Mouse (Mus musculus): ENCODE measurements around the gene Tbc1d21. TPM values are rescaled to one million over a fixed set of nuclear protein-coding genes. Genes with fewer than 3 reads are reported as not detected.

The Tbc1d21 gene
- total RNA-seq, 1 experiment from 2014 or later, result not detected

Other genes with a start within 250 kb of the Tbc1d21 start
- gene Islr, start 166.1 kb downstream of the Tbc1d21 start, total RNA-seq (2017), result not detected in 2 replicates
- gene Islr2, start 166.1 kb downstream of the Tbc1d21 start, total RNA-seq (2017), result 0.86 and 1.4 TPM in 2 replicates
- gene Pml, start 120.7 kb downstream of the Tbc1d21 start, total RNA-seq (2017), result 91.2 and 103 TPM in 2 replicates
- 32.3 and 37.6 TPM in 2 replicates for gene Stoml1, start 117.3 kb downstream of the Tbc1d21 start, total RNA-seq (2017)
- not detected in 2 replicates for gene Loxl1, start 57.3 kb downstream of the Tbc1d21 start, total RNA-seq (2017)
- not detected in 2 replicates for gene Insyn1, start 118.1 kb upstream of the Tbc1d21 start, total RNA-seq (2017)
- 0.37 and 2.9 TPM in 2 replicates for gene Cd276, start 185.0 kb upstream of the Tbc1d21 start, total RNA-seq (2017)
- gene Nptn, start 211.8 kb upstream of the Tbc1d21 start, total RNA-seq (2017), result 168 and 182 TPM in 2 replicates

Measured in neutrophil, adult 5-6 weeks (primary cell).